Mouse (Mus musculus): ENCODE data around the gene Slc7a11.

Gene Slc7a11

GRCm38 (mm10) chr3:50306334-50306733 is 137.1 kb downstream of the Slc7a11 start:
- no peak for DNase-seq (ENCODE audit: low read depth)

DNA sequence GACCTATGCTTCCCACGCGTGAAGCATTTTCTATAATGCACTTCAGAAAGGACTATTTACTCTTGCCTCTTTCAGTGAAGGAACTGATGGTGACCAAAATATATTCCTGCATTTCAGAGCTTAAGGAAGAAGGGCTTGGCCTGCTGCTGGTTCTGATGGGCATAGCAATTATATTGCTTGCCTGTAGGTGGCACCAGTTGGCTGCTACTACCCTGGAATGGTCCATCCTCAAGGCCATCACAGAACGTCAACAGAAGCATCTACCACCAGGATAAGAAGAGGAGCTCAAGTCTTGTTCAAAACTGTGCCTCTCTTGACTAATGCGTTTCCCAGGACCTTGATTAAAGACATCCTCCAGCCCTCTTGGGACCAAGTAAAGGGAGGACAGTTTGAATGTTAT is 139.3 kb downstream of the Slc7a11 start:
- DNase-seq (ENCODE audit: low read depth) = peak; percentile 34

DNA sequence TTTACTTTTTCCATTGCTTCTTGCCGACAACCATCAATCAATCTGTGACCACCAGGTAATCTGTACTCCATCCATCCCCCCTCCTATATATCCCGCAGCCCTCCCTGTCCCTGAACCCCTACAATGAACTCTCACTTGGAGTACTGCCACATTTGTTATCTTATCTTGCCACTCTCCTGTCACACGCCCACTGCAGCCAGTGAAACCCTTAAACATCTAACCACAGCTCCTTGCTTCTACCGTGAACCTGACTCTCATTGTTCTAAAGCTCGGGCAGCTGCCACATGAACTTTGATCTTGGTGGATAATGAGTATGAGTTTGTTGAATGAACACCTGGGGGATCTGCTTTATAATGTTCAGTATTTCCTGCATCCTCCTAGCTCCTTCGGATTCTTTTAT is 140.8 kb downstream of the Slc7a11 start:
- no peak for DNase-seq (ENCODE audit: low read depth)

- peak; percentile 57 for DNase-seq (ENCODE audit: low read depth)
These were observed 142.5 kb downstream of the Slc7a11 start for GRCm38 (mm10) chr3:50300952-50301303.

GRCm38 (mm10) chr3:50300002-50300951 is 143.1 kb downstream of the Slc7a11 start:
- DNase-seq (ENCODE audit: low read depth) = peak; percentile 3

GRCm38 (mm10) chr3:50298366-50298991 is 144.9 kb downstream of the Slc7a11 start:
- DNase-seq (ENCODE audit: low read depth) = no peak

- DNase-seq (ENCODE audit: low read depth) = no peak
These were observed 146.5 kb downstream of the Slc7a11 start for GRCm38 (mm10) chr3:50296956-50297355.

DNA sequence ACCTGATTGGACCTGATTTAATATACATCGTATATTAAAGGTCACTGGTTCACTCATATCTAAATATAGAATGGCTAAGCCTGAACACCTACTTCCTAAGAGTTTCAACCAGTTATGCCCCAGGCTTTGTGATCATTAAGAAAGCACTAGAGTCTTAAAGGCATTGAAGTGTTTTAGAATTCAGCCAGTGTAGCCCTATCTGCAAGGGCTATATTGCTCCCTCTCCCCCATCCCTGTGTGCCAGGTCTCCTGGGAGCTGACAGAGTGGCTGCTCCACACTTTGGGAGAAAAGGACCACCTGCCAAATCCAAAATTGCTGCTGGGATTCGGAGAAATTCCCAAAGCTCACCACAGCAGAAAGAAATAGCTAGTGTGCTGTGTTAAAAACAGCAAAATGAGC is 168.4 kb downstream of the Slc7a11 start:
- DNase-seq (ENCODE audit: low read depth) = no peak

- no peak for DNase-seq (ENCODE audit: low read depth)
These were observed 171.2 kb downstream of the Slc7a11 start for GRCm38 (mm10) chr3:50272222-50272621.

DNA sequence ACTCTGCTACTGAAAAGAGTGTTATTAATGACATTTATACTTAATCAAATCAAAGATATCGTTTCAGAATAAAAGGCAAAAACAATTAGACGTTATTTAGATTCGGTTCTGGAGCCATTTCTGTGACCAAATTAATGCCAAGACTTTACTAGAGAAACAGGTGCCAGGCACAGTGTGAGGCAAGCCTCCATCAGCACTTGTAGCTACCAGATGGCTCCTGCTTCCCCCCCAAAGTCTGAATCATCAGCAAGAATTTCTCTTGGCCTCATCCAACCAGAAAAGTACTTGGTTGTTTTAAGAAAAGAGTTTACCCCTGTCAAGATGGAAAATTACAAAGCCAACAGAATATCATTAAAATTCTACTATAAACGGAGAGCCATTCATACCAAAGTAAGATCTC is 173.7 kb downstream of the Slc7a11 start:
- DNase-seq (ENCODE audit: low read depth) = no peak

- DNase-seq (ENCODE audit: low read depth) = peak; percentile 2
These were observed 180.8 kb downstream of the Slc7a11 start for GRCm38 (mm10) chr3:50262547-50263087.

DNA sequence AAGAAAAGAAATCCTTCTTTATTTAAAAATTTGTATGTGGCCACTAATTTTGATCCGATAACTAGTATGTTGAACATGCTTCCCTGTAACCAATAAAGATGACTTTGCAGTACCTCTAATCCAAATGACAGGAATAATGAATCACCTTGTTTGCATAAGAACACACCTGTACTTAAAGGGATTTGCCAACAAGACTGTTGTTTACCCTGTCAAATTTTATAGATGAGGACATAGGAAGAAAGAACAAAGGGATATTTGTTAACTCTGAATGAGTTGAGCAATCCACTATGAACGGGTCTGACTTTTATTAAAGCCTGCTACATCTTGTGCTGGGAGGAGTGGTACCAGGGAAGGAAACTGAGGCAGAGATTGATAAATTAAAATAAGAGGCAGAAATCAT is 181.3 kb downstream of the Slc7a11 start:
- DNase-seq (ENCODE audit: low read depth) = no peak

GRCm38 (mm10) chr3:50260667-50261066 is 182.7 kb downstream of the Slc7a11 start:
- no peak for DNase-seq (ENCODE audit: low read depth)

DNA sequence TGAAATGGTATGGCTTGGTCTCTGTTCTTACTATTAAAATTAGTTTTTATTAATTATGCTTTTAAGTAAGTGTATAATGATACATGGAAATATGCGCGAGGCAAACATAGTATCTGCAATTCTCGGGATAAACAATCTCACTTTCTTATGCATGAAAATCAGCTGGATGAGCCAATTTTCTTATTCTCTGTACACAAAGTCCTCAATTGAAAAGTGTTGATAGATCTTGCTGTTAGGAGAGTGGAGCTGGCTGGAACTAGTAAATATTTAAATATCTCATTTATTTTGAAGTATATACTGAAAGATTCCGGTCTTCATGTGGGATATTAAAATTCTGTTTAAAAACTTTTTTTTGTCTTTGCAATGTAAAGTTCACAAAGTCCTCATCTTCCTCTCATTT is 184.6 kb downstream of the Slc7a11 start:
- DNase-seq (ENCODE audit: low read depth) = no peak

DNA sequence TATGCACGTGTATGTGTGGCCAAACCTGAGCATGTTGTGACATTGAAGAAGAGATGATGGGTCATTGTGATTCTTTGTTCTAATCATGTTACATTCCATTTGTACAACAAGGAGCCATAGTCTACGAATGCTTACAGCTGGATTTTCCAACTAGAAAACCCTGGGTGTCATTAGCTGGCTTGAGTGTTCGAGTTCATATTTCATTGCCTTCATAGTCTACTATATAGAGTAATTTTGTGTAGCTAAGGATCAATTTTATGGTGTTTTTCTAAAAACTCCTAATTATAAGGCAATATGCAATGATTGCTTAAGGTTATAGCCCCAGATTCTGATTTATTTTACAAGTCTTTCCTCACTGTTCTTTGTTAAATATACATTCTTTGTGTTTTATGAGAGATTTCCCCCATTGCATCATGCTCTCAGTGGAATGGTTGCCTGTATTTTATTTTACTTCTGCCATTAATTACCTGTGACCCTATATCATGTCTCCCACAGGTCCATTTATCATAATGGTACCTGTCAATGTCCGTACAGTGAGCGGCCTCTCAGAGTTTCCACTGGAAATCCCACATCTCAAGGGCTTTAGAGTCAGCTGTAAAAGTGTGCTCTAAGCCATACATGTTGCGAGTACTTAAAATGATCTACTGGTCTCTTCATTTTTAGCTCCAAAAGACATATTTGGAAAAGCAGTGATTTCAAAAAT is 193.7 kb downstream of the Slc7a11 start:
- no peak for DNase-seq (ENCODE audit: low read depth)

GRCm38 (mm10) chr3:50235990-50236389 is 207.4 kb downstream of the Slc7a11 start:
- DNase-seq (ENCODE audit: low read depth) = no peak

- DNase-seq (ENCODE audit: low read depth) = no peak
These were observed 210.3 kb downstream of the Slc7a11 start for GRCm38 (mm10) chr3:50233144-50233543.

DNA sequence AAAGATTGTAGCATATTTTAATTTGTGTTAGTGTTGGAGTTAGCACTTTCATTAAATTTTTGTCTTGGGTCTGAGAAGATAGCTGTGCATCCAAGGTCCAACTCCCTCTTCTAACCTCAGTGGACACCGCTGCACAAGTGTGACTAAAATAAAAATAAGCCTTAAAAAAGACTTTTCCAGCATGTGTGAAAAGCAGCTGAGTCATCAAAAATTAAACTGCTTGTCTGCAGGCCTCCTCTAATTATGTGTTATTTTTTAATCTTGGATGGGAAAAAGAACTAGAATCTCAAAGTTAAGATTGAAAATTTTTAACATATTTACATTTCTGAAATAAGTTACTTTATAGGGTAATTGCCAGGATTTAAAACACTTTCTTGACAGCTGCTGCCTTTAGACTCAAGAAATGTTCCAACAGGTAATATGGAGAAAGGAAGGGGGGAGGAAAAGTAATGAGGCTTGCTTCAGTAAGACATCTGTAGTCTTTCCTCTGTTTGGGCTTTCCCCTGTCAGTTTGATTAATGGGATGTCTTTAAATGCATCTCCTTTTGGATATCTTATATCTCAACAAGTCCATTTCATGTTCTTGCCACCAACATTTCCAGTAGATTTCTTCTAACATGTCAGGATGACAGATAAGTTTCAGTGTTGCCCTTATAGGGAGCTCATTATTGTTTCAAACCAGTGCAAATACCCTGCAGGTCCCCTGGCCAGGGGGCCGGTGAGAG is 218.9 kb downstream of the Slc7a11 start:
- no peak for DNase-seq (ENCODE audit: low read depth)

DNA sequence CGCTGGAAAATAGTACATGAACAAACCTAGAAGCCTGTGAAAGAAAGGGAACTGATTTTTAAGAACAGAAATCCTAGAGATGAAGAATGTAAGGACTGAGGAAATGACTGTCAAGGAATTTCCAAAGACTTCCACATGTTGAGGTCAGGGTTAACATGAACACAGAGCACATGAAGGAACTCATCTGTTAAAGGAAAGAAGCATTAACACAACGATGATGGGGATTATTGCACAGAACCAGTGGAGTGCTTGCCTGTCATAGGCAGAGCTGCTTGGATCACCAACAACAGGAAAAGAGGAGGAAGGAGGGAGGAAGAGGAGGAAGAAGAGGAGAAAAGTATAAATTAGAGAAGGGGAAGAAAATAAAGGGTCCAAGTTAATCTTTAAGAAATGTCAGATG is 223.0 kb downstream of the Slc7a11 start:
- no peak for DNase-seq (ENCODE audit: low read depth)

- DNase-seq (ENCODE audit: low read depth) = no peak
These were observed 257.0 kb downstream of the Slc7a11 start for GRCm38 (mm10) chr3:50186369-50186768.

- no peak for DNase-seq (ENCODE audit: low read depth)
These were observed 257.5 kb downstream of the Slc7a11 start for GRCm38 (mm10) chr3:50185879-50186278.

DNA sequence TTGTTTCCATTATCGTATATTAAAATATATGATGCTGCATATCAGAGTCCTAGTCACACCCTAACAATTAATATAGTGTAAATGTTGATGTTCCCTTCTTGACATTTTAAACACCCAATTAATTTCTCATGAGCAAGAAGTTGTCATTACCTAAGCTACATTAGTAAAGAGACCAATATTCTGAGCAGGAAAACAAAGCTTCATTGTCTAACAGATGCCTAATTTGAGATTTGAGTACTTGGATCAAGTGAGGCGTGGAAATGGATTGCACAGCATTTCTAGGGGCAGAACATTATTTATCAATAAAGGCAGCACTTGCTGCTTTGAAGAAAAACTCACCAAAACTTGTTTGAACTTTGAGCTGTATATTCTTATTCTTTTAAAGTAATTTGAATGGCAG is 282.7 kb downstream of the Slc7a11 start:
- DNase-seq (ENCODE audit: low read depth) = no peak
